ENCODE assay signal across 21 mouse cellular contexts in the genomic region with DNA sequence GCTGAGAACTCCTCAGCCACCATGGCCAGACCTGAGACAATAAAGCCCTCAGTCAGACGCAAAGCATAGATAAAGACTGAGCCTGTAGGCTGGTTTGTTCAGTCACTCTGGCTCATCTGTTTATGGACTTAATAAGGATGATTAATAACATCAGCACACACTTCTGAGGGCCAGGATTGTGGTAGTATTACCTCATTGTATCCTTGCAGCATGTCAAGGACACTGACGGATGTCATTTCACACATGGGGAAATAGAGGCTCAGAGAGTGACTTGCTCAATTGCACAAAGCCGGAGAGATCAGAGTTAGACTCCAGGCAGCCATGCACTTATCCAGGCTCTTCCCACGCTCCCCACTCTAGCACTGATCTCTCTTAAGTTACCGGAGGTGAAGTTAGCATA. TPM values are rescaled to one million over a fixed set of nuclear protein-coding genes. Genes with fewer than 3 reads are reported as not detected.
"Had no signal": no experiment of that assay in that cellular context is flagged by ENCODE, and none has a peak within 500 bp of the region (broad histone marks: within the 10 kb centered on the region; RNA-seq: fewer than 3 reads in every experiment).

No protein-coding gene starts in this region.

- H3K4me2 ChIP-seq: lung, embryonic 14.5 days; neural tube, embryonic 13.5 days; neural tube, embryonic 15.5 days; stomach, embryonic 15.5 days had no signal

- H3K36me3 ChIP-seq: midbrain, embryonic 10.5 days; midbrain, embryonic 12.5 days; neural tube, embryonic 13.5 days; neural tube, embryonic 15.5 days; stomach, embryonic 15.5 days had no signal

- H3K4me1 ChIP-seq: stomach, embryonic 15.5 days had no signal

- ATAC-seq: midbrain, embryonic 16.5 days had no signal

- H3K9me3 ChIP-seq: midbrain, embryonic 10.5 days; midbrain, embryonic 12.5 days; neural tube, embryonic 13.5 days; neural tube, embryonic 15.5 days; stomach, embryonic 15.5 days had no signal

- H3K9ac ChIP-seq: lung, embryonic 14.5 days; midbrain, embryonic 12.5 days; neural tube, embryonic 13.5 days; neural tube, embryonic 15.5 days; stomach, embryonic 15.5 days had no signal

- H3K4me3 ChIP-seq: midbrain, embryonic 12.5 days; myocyte; neural tube, embryonic 13.5 days; neural tube, embryonic 15.5 days; stomach, embryonic 15.5 days had no signal

- H3K27ac ChIP-seq: midbrain, embryonic 12.5 days; neural tube, embryonic 13.5 days; neural tube, embryonic 15.5 days; stomach, embryonic 15.5 days; stomach, postnatal 0 days had no signal

- DNase-seq: lung, adult 18-20 months; lung, embryonic 14.5 days; lung, postnatal 10 days; lung, postnatal 4 days; midbrain, embryonic 14.5 days; retina, postnatal 1 day; right cerebral cortex, postnatal 14 days; thymus, adult 2 months; thymus, postnatal 25 days; thymus, postnatal 4 days had no signal

RNA-seq across cellular contexts. Expression of a gene that starts 15.7 kb away (rescaled TPM):
- total RNA-seq: megakaryocyte, adult 5-6 weeks; megakaryocyte-erythroid progenitor cell, adult 5-6 weeks had no signal
- polyA plus RNA-seq: midbrain, embryonic 14.5 days; urinary bladder, adult 2 months had no signal
